Mouse (Mus musculus): ENCODE measurements around the gene Cd2bp2. TPM values are rescaled to one million over a fixed set of nuclear protein-coding genes. Genes with fewer than 3 reads are reported as not detected.

Cd2bp2 gene
- polyA plus RNA-seq, 1 experiment: 27.8 TPM

GRCm38 (mm10) chr7:127147901-127148300 lies 47.9 kb downstream of the Cd2bp2 start:
- TF ChIP-seq CTCF (IDR thresholded peaks at IDR 0.05; ENCODE audit: control insufficient read depth, insufficient read depth, insufficient replicate concordance, low read depth, low read length): no peak
- TF ChIP-seq POLR2A (IDR thresholded peaks at IDR 0.05; ENCODE audit: control insufficient read depth, low read depth, low read length): no peak
- H3K27me3 ChIP-seq (ENCODE audit: control insufficient read depth, insufficient read depth, low read length): no peaks in the 10 kb centered on the region
- H3K4me1 ChIP-seq (ENCODE audit: control insufficient read depth, insufficient read depth, low read length): no peaks in the 10 kb centered on the region
- H3K4me3 ChIP-seq (ENCODE audit: control insufficient read depth, low read depth, low read length): no peak overlapping the region
- H3K27ac ChIP-seq (ENCODE audit: control insufficient read depth, insufficient read depth, low read depth, low read length): no peak overlapping the region
- H3K36me3 ChIP-seq (ENCODE audit: control insufficient read depth, insufficient read depth, low read length): no peaks in the 10 kb centered on the region

- H3K36me3 ChIP-seq (ENCODE audit: control insufficient read depth, insufficient read depth, low read length): no peaks in the 10 kb centered on the region
- no peaks in the 10 kb centered on the region for H3K27me3 ChIP-seq (ENCODE audit: control insufficient read depth, insufficient read depth, low read length)
- H3K4me3 ChIP-seq (ENCODE audit: control insufficient read depth, low read depth, low read length): no peak overlapping the region
- TF ChIP-seq CTCF (IDR thresholded peaks at IDR 0.05; ENCODE audit: control insufficient read depth, insufficient read depth, insufficient replicate concordance, low read depth, low read length) (no peak), POLR2A (IDR thresholded peaks at IDR 0.05; ENCODE audit: control insufficient read depth, low read depth, low read length) (no peak)
- H3K4me1 ChIP-seq (ENCODE audit: control insufficient read depth, insufficient read depth, low read length): no peaks in the 10 kb centered on the region
- no peak overlapping the region for H3K27ac ChIP-seq (ENCODE audit: control insufficient read depth, insufficient read depth, low read depth, low read length)
Observed at GRCm38 (mm10) chr7:127146267-127146603, 49.6 kb downstream of the Cd2bp2 start.

- no peaks in the 10 kb centered on the region for H3K36me3 ChIP-seq (ENCODE audit: control insufficient read depth, insufficient read depth, low read length)
- H3K27ac ChIP-seq (ENCODE audit: control insufficient read depth, insufficient read depth, low read depth, low read length): no peak overlapping the region
- TF ChIP-seq CTCF (IDR thresholded peaks at IDR 0.05; ENCODE audit: control insufficient read depth, insufficient read depth, insufficient replicate concordance, low read depth, low read length): no peak
- no peak for TF ChIP-seq POLR2A (IDR thresholded peaks at IDR 0.05; ENCODE audit: control insufficient read depth, low read depth, low read length)
- H3K27me3 ChIP-seq (ENCODE audit: control insufficient read depth, insufficient read depth, low read length): no peaks in the 10 kb centered on the region
- H3K4me1 ChIP-seq (ENCODE audit: control insufficient read depth, insufficient read depth, low read length): no peaks in the 10 kb centered on the region
- no peak overlapping the region for H3K4me3 ChIP-seq (ENCODE audit: control insufficient read depth, low read depth, low read length)
Observed at GRCm38 (mm10) chr7:127145387-127146266, 50.2 kb downstream of the Cd2bp2 start.

DNA sequence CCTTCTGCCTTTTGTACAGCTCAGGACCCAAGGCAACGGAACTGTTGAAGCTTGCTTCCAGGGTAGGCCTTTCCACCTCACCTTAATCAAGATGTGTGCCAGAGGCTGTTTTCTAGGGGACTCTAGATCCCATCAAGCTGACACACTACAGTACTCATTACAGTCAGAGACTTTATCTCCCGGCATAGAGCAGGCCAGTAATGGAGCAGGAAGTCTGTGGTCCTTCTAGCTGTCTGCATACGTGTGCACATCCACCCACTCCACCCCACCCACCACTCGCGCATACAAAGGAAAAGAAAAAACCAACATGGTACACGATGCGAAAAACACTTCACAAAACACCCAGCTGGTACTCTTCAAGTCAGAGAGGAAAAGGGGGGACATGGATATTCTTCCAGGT lies 51.4 kb downstream of the Cd2bp2 start:
- no peak for TF ChIP-seq POLR2A (IDR thresholded peaks at IDR 0.05; ENCODE audit: control insufficient read depth, low read depth, low read length)
- no peak for TF ChIP-seq CTCF (IDR thresholded peaks at IDR 0.05; ENCODE audit: control insufficient read depth, insufficient read depth, insufficient replicate concordance, low read depth, low read length)
- no peak overlapping the region for H3K4me3 ChIP-seq (ENCODE audit: control insufficient read depth, low read depth, low read length)
- no peak overlapping the region for H3K27ac ChIP-seq (ENCODE audit: control insufficient read depth, insufficient read depth, low read depth, low read length)
- H3K4me1 ChIP-seq (ENCODE audit: control insufficient read depth, insufficient read depth, low read length): no peaks in the 10 kb centered on the region
- H3K27me3 ChIP-seq (ENCODE audit: control insufficient read depth, insufficient read depth, low read length): no peaks in the 10 kb centered on the region
- H3K36me3 ChIP-seq (ENCODE audit: control insufficient read depth, insufficient read depth, low read length): no peaks in the 10 kb centered on the region

- no peak for TF ChIP-seq CTCF (IDR thresholded peaks at IDR 0.05; ENCODE audit: control insufficient read depth, insufficient read depth, insufficient replicate concordance, low read depth, low read length)
- no peak for TF ChIP-seq POLR2A (IDR thresholded peaks at IDR 0.05; ENCODE audit: control insufficient read depth, low read depth, low read length)
- Histone ChIP-seq H3K36me3 (ENCODE audit: control insufficient read depth, insufficient read depth, low read length) (no peaks in the 10 kb centered on the region), H3K27me3 (ENCODE audit: control insufficient read depth, insufficient read depth, low read length) (no peaks in the 10 kb centered on the region), H3K4me1 (ENCODE audit: control insufficient read depth, insufficient read depth, low read length) (no peaks in the 10 kb centered on the region), H3K4me3 (ENCODE audit: control insufficient read depth, low read depth, low read length) (no peak overlapping the region), H3K27ac (ENCODE audit: control insufficient read depth, insufficient read depth, low read depth, low read length) (no peak overlapping the region)
Observed at GRCm38 (mm10) chr7:127142666-127143065, 53.2 kb downstream of the Cd2bp2 start.

GRCm38 (mm10) chr7:127142214-127142613 lies 53.6 kb downstream of the Cd2bp2 start:
- no peak for TF ChIP-seq CTCF (IDR thresholded peaks at IDR 0.05; ENCODE audit: control insufficient read depth, insufficient read depth, insufficient replicate concordance, low read depth, low read length)
- no peak for TF ChIP-seq POLR2A (IDR thresholded peaks at IDR 0.05; ENCODE audit: control insufficient read depth, low read depth, low read length)
- Histone ChIP-seq H3K4me1 (ENCODE audit: control insufficient read depth, insufficient read depth, low read length) (no peaks in the 10 kb centered on the region), H3K36me3 (ENCODE audit: control insufficient read depth, insufficient read depth, low read length) (no peaks in the 10 kb centered on the region), H3K27me3 (ENCODE audit: control insufficient read depth, insufficient read depth, low read length) (no peaks in the 10 kb centered on the region), H3K27ac (ENCODE audit: control insufficient read depth, insufficient read depth, low read depth, low read length) (no peak overlapping the region), H3K4me3 (ENCODE audit: control insufficient read depth, low read depth, low read length) (no peak overlapping the region)

Other genes with a start within 250 kb of the Cd2bp2 start
- gene Asphd1, start 246.5 kb downstream of the Cd2bp2 start, polyA plus RNA-seq (2012; rRNA removed): 1.4 TPM in 2 replicates
- gene Sez6l2, start 245.5 kb downstream of the Cd2bp2 start, polyA plus RNA-seq (2012; rRNA removed): 9.9 and 10.7 TPM in 2 replicates
- 83.3 and 84.9 TPM in 2 replicates for gene Cdipt, start 220.1 kb downstream of the Cd2bp2 start, polyA plus RNA-seq (2012; rRNA removed)
- gene Cdiptos, start 220.0 kb downstream of the Cd2bp2 start, polyA plus RNA-seq (2012; rRNA removed): 804 and 822 TPM in 2 replicates
- 3.0 and 4.0 TPM in 2 replicates for gene Mvp, start 181.4 kb downstream of the Cd2bp2 start, polyA plus RNA-seq (2012; rRNA removed)
- 0.90 and 1.2 TPM in 2 replicates for gene Pagr1b, start 179.6 kb downstream of the Cd2bp2 start, polyA plus RNA-seq (2012; rRNA removed)
- 1.3 and 2.0 TPM in 2 replicates for gene Pagr1a, start 178.7 kb downstream of the Cd2bp2 start, polyA plus RNA-seq (2012; rRNA removed)
- gene Gm42742, start 175.0 kb downstream of the Cd2bp2 start, polyA plus RNA-seq (2012; rRNA removed): 13.5 and 16.2 TPM in 2 replicates
- 2.7 and 3.4 TPM in 2 replicates for gene Prrt2, start 174.8 kb downstream of the Cd2bp2 start, polyA plus RNA-seq (2012; rRNA removed)
- gene Maz, start 169.0 kb downstream of the Cd2bp2 start, polyA plus RNA-seq (2012; rRNA removed): 59.1 and 59.6 TPM in 2 replicates
- 10.2 and 11.2 TPM in 2 replicates for gene Kif22, start 153.6 kb downstream of the Cd2bp2 start, polyA plus RNA-seq (2012; rRNA removed)
- gene Zg16, start 108.7 kb downstream of the Cd2bp2 start, polyA plus RNA-seq (2012; rRNA removed): 0.76 and 0.93 TPM in 2 replicates
- 4.6 and 4.9 TPM in 2 replicates for gene AI467606, start 104.7 kb downstream of the Cd2bp2 start, polyA plus RNA-seq (2012; rRNA removed)
- 0.05 and 0.22 TPM in 2 replicates for gene Qprt, start 73.8 kb downstream of the Cd2bp2 start, polyA plus RNA-seq (2012; rRNA removed)
- 0.09 and 0.10 TPM in 2 replicates for gene Spn, start 58.2 kb downstream of the Cd2bp2 start, polyA plus RNA-seq (2012; rRNA removed)
- gene Tbc1d10b, start 12.4 kb upstream of the Cd2bp2 start, polyA plus RNA-seq (2012; rRNA removed): 5.1 and 6.3 TPM in 2 replicates
- gene Mylpf, start 12.8 kb upstream of the Cd2bp2 start, polyA plus RNA-seq (2012; rRNA removed): 1.3 and 1.4 TPM in 2 replicates
- 3.4 and 3.7 TPM in 2 replicates for gene Zfp553, start 37.0 kb upstream of the Cd2bp2 start, polyA plus RNA-seq (2012; rRNA removed)
- gene Sept1, start 37.1 kb upstream of the Cd2bp2 start, polyA plus RNA-seq (2012; rRNA removed): 2.8 and 3.2 TPM in 2 replicates
- 41.0 and 48.4 TPM in 2 replicates for gene Zfp771, start 48.2 kb upstream of the Cd2bp2 start, polyA plus RNA-seq (2012; rRNA removed)
- gene Dctpp1, start 64.7 kb upstream of the Cd2bp2 start, polyA plus RNA-seq (2012; rRNA removed): 22.2 and 23.7 TPM in 2 replicates
- 79.1 and 84.0 TPM in 2 replicates for gene Sephs2, start 78.0 kb upstream of the Cd2bp2 start, polyA plus RNA-seq (2012; rRNA removed)
- gene Itgal, start 100.2 kb upstream of the Cd2bp2 start, polyA plus RNA-seq (2012; rRNA removed): 0.79 and 0.93 TPM in 2 replicates
- 42.7 and 45.0 TPM in 2 replicates for gene Zfp768, start 149.5 kb upstream of the Cd2bp2 start, polyA plus RNA-seq (2012; rRNA removed)
- 1.0 and 1.4 TPM in 2 replicates for gene Zfp747, start 180.0 kb upstream of the Cd2bp2 start, polyA plus RNA-seq (2012; rRNA removed)
- gene 9130019O22Rik, start 191.1 kb upstream of the Cd2bp2 start, polyA plus RNA-seq (2012; rRNA removed): 0.32 and 0.37 TPM in 2 replicates
- 6.2 and 6.7 TPM in 2 replicates for gene E430018J23Rik, start 197.6 kb upstream of the Cd2bp2 start, polyA plus RNA-seq (2012; rRNA removed)
- 0.30 and 0.31 TPM in 2 replicates for gene Zfp764, start 210.8 kb upstream of the Cd2bp2 start, polyA plus RNA-seq (2012; rRNA removed)
- gene Zfp688, start 226.0 kb upstream of the Cd2bp2 start, polyA plus RNA-seq (2012; rRNA removed): 18.6 and 30.1 TPM in 2 replicates